Mouse (Mus musculus) lung, postnatal 25 days (tissue): ENCODE data around the gene Aipl1.

Source experiments
- DNase-seq: peaks from one replicate; pipeline ENCODE4 v3.0.0; 2022; ENCODE audit warnings: low spot score

Gene Aipl1

DNA sequence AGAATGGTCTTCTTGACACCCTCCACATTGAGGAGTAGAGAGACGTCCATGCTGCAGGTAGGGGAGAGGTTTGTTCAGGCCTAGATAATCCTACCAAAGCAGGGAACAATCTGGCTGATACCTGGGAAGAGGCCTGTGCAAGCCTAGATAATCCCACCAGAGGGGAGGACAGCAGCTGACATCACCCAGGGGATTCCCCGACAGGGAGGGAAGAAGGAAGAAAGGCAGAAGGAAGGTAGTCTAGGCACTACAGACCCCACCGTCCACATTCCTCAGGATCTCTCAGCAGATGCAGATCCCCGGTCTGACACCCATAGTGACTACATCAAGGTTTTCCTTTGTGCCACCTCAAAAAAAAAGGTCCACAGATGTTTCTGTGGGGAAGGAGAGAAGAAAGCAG is at the start of gene Aipl1:
Gene Aipl1 (minus strand): TSS at position 101 of the 400 bp plus-strand sequence.
- DNase-seq: no peak

DNA sequence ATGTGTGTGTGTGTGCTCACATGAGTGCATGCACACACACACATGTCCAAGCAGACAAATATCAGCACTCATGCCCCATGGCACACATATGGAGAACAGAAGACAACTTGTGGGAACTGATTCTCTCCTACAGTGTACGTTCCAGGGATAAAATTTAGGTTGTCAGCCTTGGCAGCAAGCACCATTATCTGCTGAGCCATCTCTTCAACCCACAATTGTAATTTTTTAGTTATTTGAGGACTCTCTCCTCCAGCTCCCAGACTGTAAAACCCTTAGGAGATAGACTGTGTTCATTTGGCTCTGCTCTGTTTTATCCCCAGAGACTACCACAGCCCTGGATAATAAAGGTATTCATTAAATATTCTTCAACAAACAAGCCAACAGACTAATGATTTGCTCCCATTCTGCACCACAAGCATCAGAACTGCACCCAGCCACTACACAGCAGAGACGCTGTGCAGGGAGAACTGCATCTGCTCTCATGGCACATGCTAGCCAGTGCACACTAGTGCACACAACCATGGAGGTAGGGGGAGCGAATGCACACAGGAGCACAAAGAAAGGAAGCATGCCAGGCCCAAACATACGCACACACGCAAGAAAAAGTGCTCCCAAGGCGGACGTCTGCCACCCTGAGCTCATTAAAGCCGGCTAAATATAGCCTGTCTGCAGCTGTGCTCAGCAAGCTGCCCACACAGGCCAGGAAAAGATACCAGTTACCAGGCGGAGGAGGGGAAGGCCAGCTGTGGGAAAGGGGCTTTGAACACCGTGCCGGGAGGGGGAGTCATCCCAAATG is 49.1 kb upstream of the Aipl1 start:
- no peak for DNase-seq

DNA sequence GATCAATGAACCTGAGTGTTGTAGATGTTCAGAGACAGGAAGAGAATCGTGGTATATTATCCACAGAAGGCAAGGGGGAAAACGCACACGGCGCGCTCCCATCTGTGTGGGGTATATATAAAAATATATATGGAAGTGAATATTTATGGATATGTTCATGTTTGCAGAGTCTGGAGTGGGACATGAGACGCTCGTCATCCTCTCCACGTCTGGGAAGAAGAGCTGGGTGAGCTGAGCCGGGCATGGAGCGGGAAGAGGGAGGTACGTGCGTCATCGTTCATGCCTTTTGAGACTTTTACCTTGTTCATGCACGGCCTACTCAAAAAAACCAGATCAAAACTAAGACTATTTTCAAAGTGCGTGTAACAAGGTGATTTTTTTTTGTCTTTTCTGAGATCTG is 47.0 kb upstream of the Aipl1 start:
- no peak for DNase-seq

DNA sequence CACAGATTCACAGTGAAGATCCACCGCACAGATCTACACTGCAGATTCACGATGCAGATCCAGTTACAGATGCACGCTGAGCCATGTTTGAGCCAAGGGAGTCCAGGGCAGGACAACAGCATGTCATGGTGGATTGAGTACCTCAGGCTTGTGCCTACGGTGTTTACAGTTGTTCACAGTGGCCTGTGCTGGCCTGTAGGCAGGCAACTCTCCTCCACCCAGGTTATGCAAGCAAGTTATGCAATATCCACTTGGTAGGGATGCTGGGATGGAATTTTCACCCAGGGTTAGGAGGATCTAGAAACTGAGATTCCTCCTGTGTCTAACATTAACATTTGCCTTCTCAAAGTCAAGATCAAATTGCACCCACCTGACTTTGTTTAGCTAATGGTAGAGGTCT is 45.3 kb upstream of the Aipl1 start:
- DNase-seq: peak; percentile 52

DNA sequence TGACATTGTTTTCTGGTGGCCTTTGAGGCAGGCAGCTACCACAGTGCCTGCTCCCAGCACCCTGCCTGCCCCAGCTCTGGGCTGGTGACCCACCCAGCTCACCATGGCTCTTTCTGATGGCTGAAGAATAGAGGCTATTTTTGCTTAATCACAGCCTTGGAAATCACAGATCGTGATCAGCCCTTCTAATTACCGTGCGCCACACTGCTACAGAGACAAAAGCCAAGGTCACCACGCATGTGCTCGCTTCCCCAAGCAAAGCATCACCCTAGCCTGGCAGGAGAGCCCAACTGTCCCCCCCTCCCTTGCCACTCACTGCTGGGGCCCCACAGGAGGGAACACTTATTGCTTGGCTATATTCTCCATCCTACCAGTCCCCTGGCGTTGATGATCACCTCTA is 43.2 kb upstream of the Aipl1 start:
- no peak for DNase-seq

DNA sequence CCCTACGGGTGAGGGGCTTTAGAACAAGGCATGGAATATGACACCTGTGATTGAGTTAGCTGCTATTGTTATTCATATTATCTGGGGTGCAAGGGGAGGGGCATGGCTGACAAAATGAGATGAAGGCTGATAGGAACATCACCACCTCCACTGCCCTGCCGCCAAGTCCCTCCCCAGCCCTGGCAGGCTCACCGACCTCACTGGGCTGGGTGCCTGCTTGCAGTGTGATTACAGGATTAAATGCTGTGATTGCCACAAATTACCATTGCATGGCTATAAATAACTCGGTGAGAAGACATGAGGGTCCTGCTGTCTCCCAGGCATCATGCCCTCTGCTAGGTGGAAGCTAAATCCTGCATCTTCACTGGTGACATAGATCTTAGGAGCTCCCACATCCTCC is 41.3 kb upstream of the Aipl1 start:
- no peak for DNase-seq

DNA sequence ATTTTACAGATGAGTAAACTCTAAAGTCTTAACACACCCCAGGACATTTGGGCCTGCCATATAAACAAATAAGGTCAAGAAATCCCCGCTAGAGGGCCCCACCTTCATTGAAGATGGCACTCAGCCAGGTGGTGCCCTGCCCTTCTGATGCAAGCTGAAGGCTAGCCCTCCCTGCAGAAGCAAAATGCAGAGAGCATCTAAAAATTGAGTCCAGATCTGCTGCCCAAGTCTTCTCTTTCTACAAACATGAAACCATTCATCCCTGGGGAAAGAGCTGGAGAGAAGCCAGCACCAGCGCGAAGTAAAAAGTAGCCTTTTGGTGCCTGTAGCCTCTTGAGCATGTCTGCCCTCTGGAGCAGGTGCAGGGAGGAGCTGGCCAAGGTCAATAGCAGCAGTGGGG is 40.7 kb upstream of the Aipl1 start:
- DNase-seq: peak; percentile 17

DNA sequence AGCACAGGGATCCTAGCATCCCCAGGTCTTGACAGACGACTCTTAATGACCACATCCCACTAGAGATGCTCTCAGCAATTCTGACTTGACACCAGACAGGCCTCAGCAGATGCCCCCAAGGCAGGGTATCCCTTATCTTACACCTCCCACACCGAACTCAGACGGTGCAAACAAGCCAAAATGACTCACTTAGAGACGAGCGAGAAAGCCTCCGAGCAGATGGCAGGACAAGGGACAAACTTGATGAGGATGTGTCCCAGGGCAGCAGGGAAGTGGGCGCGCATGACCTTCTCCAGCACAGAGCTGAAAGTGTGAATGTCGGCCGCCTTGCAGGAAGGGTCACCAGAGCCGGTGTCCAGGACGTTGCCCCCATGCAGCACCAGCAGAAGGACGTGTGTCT is 36.9 kb upstream of the Aipl1 start:
- DNase-seq: no peak

DNA sequence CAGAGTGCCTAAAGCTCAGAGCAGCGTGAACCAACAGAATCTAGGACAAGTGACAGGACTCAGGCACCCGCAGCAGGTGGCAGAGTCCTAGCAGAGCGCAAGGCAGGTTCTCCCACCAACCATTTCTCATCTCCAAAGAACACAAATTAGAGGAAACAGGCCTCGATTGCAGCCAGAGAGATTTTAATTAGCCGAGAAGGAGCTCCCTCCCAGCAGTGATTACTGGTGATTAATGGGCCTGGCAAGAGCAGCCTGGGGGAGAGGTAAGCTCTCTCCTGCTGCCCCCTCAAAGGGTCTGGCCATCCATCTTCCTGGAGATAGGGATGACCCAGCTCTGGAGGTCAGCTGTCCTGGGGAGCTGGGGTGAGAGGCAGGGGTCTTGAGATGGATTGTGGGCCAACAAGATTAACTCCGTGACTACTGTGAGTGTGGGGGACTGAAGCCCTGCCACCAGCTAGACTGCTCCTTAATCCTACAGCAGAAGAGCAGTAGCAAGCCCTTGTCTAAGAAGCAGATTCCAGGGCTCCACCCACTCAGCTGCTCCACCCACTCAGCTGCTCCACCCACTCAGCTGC is 35.1 kb upstream of the Aipl1 start:
- no peak for DNase-seq

DNA sequence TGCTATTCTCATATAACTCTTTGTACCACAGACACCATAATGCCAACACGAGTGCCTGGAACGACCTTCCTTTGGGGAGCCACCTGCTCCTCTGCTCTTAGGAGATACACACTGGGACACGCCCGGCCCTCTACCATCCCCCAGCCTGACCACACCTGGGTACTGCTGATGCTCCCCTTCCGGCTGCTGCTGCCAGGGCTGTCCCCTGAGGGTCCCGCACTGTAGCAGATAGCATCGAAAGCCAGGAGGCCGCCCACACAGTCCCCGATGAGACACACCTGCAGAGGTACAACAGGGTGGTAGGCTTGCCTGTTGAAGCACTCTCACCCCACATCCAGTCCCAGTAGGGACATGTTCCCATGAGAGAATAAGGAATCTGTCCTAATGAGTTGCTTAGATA is 33.4 kb upstream of the Aipl1 start:
- DNase-seq: no peak

DNA sequence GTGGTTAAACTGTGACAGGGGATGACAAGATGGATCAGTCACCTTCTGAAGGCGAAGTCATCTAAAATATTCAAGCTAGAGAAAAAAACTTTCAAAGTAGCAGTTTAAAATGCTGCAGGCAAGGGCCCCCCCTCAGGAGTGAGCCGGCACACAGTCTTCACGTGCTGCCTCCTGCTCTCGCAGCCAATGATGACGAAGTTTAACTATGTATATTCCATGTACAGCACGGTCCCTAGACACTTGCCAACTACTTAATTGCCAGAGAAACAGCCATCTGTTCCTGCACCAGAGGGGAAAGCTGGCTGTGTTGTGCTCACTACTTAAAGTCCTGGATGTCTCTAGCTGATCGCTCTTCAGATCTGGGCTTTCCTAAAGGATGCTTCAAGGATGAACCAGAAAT is 30.7 kb upstream of the Aipl1 start:
- DNase-seq: no peak

DNA sequence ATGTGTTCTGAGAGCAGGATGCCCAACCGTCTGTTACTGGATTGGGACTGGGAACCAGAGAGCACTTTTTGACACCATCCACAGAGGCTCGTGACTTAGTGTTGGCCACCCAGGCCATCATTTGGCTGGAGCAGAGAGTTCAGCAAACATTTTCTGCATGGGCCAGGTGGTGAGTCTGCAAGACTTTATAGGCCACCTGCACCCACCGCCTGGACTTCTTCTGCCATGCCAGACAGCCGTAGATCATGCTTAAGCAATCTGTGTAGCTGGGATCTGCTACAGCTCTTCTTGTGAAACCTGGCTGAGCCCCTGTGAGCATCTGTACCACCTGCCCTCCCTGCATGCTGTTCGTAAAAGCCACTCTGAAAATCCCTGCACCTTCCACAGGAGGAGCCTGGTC is 30.0 kb upstream of the Aipl1 start:
- no peak for DNase-seq

DNA sequence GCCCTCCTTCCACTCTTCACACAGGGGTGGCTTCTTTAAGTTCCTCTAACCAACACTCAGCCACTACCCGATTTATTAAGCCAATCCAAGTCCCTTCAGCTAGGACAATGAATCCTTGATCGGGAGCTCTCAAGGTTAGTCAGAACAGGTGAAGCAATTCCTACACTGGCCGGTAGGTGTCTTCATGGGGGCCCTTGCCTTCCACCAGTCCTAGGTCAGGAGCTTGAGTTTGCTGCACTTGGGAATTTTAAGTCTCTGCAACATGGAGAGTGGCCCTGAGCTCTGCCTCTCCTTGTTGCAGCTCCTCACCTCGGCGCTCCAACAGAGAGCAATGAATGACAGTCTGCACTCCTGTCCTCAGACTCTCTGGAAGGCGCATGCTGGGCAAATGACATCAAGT is 29.0 kb upstream of the Aipl1 start:
- peak; percentile 66 for DNase-seq

DNA sequence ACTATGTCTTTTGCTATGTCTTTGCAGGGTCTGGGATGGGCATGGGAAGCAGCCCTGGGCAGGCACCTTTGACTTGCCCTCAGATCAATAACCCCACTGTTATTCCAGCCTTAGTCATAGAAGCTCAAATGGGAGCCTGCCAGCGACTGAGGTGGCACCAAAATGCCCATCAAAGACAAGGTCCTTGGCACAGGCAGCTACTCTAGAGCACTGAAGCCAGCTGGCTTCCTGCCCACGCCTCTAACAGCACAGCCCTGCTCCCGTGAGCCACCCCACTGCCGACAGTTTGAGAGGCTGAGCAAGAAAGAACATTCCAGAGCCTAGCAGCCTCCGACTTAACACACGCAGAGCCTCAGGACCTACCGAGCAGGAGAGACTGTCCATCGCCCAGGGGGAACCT is 27.8 kb upstream of the Aipl1 start:
- peak; percentile 38 for DNase-seq

DNA sequence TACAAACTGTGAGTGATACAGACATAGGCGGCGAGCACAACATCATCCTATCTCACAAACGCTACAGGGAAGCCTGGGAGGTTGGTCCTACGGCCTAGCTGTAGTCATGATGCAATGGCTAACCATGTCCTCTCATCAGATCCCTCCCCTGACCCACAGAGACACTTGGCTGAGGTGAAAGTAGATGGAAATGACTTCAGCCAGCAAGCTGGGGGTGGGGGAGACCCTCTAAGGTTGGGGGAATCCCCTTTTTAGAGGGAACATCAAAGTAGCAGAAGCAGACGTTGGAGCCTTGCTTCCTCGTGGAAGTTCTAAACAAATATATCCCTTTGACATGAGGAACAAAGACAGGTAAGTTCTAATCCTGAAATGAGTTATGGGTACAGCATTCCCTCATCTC is 27.1 kb upstream of the Aipl1 start:
- DNase-seq: no peak

DNA sequence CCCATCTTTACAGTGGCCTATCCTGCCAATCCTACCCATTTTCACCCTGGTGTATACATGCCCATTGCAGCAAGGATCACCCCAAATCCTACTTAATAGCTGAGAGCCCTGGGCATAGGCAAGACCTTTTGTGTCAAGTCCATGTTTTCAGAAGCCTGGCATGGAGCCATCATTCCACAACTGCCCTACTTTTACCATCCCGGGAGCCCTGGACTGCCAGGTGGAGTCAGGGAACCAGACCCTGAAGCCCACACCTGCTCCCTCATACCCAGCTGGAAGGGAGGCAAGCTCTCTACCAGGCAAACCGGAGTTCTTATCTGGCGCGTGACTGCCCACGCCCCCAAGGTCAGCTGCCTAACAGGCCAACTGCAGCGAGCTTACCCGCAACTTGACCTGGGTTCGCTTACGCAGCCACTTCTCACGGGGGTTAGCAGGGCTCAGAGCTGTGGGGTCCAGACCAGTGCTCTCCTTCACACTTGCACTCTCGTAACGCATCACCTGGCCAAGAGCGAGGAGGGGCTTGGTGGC is 23.8 kb upstream of the Aipl1 start:
- DNase-seq: no peak

DNA sequence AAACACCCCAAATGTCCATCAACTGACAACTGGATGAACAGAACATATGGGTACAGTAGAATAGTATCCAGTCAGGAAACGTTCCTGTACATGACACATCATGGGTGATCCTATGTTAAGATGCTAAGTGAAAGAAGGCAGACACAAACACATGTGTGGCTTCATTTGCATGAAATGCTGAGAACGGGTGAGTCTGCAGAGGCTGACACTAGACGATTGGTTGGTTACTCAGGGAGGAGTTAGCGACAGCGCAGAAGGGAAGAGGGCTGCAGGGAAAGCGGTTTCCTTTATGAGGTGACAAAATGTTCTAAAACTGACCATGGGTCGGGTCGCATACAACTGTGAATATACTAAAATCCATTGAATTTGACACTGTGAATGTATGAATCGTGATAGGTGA is 23.1 kb upstream of the Aipl1 start:
- no peak for DNase-seq

DNA sequence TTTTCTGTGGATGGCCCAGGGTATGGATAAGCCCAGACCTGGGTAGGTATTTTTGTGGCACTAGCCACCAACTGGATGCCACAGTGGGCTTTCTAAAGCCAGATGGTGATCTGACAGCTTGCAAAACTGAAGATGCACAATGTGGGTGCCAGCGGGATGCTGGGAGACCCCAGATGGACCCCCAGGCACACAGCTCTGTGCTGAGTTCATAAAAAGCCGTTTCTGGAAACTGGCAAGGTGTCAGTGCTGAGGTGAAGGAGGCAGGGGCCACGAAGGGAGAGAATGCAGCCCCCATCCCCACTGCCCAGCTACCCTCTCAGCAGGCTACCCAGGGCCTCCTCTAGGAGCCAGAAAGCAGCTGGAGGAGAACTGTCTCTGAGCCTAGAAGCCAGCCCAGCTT is 19.9 kb upstream of the Aipl1 start:
- no peak for DNase-seq

DNA sequence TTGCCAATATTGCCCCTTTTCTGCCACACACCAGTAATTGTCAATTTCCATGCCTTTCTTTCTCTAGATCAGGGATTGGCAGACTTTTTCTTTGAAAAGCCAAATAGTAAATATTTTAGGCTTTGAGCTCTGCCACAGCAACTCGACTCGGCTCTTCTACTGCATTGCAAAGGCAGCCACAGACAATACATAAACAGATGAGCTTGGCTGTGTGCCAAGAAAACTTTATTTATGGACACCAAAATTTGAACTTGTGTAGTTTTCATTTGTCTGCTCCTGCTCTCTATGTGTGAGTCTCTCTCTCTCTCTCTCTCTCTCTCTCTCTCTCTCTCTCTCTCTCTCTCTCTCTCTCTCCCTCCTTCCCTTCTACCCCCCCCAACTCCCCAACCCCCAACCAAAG is 17.9 kb upstream of the Aipl1 start:
- DNase-seq: no peak

DNA sequence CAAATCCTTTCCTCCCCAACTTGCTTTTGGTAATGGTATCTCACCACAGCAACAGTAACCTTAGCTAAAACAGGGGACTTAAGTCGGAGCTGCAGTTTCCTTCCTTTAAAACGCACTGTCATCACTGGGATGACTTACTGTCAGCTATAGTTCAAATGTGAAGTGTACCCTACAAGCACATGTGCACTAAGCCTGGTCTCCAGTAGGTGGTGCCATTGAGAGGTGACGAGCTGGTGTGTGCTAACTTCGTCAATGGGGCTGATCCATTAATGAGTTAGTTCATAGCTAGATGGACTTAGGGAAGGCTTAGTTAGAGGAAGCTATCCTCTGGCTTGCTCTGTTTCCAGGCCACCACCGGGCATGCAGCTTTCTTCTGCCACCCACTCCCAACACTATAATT is 15.3 kb upstream of the Aipl1 start:
- DNase-seq: peak; percentile 80

DNA sequence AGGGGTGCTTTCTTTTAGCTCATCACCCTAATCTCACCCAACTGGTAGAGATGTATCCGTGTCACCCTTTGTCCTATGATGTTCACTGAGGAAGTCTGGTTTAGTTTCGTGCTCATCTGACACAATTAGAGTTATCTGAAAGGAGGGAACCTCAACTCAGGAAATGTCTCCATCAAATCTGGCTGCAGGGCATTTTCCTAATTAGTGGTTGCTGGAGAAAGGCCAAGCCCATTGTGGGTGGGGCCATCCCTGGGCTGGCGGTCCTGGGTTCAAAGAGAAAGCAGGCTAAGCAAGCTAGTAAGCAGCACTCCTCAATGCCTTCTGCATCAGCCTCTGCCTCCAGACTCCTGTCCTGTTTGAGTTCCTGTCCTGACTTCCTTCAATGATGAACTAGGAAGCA is 14.9 kb upstream of the Aipl1 start:
- DNase-seq: no peak

DNA sequence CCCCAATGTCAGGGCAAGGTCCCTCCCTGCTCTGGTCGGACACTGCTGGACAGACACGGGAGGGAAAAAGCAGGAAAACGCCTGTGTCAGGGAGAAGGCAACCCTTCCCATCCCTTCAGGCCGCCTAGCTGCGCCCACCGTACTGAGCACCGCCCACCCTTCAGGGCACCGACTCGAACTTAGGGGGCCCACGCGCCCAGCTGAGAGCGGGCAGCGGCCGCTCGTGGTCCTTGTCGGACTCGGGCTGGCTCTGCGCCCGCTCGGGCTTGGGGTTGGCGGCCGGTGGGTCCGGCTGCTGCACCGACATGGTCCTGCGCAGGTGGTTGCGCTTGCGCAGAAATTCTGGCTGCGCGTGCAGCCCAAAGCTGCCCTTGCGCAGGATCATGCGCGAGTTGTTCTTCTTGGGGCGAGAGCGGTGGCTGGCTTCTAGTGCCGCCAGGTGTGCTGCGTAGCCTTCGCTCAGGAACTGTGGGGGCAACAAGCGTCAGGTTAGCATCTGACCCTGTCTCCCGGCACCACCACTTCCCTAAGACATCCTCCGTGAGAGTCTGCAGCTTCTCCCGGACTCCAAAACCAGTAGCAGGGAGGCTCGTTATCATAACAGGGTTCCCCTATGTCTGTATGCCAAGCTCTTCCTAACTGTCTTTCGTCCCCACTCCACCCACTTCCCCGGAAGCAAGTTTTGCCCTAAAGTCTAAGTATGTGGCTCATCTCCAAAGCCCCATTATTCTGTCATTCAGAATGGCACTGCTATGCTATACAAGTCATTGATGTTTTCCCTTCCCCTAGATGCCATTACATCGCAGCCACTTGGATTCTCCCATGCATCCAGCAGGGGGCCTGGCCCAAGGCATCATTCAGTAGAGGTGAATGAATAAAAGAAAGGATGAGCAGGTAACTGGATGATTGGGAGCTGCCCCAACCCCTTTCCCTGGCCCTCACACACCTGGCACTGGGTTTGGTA is 13.9 kb upstream of the Aipl1 start:
- DNase-seq: no peak
